Mouse (Mus musculus): ENCODE results near the gene Mrpl28. TPM values are rescaled to one million over a fixed set of nuclear protein-coding genes. Genes with fewer than 3 reads are reported as not detected.
"Not testable (repeated sequence)": the region's sequence is repeated elsewhere in the genome, so short reads cannot be mapped to it uniquely, and the experiment has no call there.

Gene Mrpl28
- polyA plus RNA-seq, 1 experiment from 2014 or later = 235 TPM

DNA sequence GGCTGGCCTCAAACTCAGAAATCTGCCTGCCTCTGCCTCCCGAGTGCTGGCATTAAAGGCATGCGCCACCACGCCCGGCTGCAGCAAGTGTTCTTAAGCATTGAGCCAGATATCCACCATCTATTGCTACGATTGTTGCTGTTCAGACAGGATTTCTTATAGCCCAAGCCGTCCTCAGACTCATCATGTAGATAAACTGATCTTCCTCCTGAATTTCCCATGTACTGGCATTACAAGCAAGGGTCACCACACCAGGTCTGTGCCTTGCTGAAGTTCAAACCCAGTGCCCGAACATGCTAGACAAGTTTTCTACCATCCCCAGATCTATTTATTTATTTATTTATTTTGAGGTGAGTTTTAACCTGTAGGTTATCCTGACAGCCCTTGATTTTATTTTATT is 24.8 kb upstream of the Mrpl28 start:
- H3K9ac ChIP-seq (ENCODE audit: low read length) = no peak overlapping the region
- H3K27me3 ChIP-seq (replicated peaks; ENCODE audit: control insufficient read depth, insufficient read depth, low read length) = no peaks in the 10 kb centered on the region
- ATAC-seq (replicated peaks; ENCODE audit: low FRiP score, low TSS enrichment, low read depth) (no peak), DNase-seq (ENCODE audit: low spot score) (no peak)
- H3K4me2 ChIP-seq (ENCODE audit: low read length) = no peak overlapping the region
- peaks cover 4% of the 10 kb centered on the region; the same call in 1 of the 2 replicates for H3K36me3 ChIP-seq (ENCODE audit: control insufficient read depth, insufficient read depth, low read length)
- H3K4me1 ChIP-seq (replicated peaks; ENCODE audit: control insufficient read depth, insufficient read depth, low read length) = no peaks in the 10 kb centered on the region
- no peak overlapping the region for H3K27ac ChIP-seq (ENCODE audit: low read depth)
- no peaks in the 10 kb centered on the region for H3K9me3 ChIP-seq (ENCODE audit: control insufficient read depth, low read length)
- WGBS = 88% methylated on average over 7 of the region's 7 CpGs
- no peak overlapping the region for H3K4me3 ChIP-seq (ENCODE audit: low read depth, low read length)

- not testable (repeated sequence) for H3K4me1 ChIP-seq (replicated peaks; ENCODE audit: control insufficient read depth, insufficient read depth, low read length); H3K27ac ChIP-seq (ENCODE audit: low read depth); H3K4me3 ChIP-seq (ENCODE audit: low read depth, low read length); H3K36me3 ChIP-seq (ENCODE audit: control insufficient read depth, insufficient read depth, low read length); ATAC-seq (replicated peaks; ENCODE audit: low FRiP score, low TSS enrichment, low read depth); H3K9ac ChIP-seq (ENCODE audit: low read length); H3K4me2 ChIP-seq (ENCODE audit: low read length); H3K9me3 ChIP-seq (ENCODE audit: control insufficient read depth, low read length); H3K27me3 ChIP-seq (replicated peaks; ENCODE audit: control insufficient read depth, insufficient read depth, low read length); DNase-seq (ENCODE audit: low spot score)
- 68% methylated on average over 3 of the region's 3 CpGs for WGBS
Observed at GRCm38 (mm10) chr17:26099316-26099715, 24.0 kb upstream of the Mrpl28 start.

GRCm38 (mm10) chr17:26100166-26100565 is 23.1 kb upstream of the Mrpl28 start:
- H3K27me3 ChIP-seq (replicated peaks; ENCODE audit: control insufficient read depth, insufficient read depth, low read length) = no peaks in the 10 kb centered on the region
- WGBS = 40% methylated on average over 2 of the region's 2 CpGs
- no peak for ATAC-seq (replicated peaks; ENCODE audit: low FRiP score, low TSS enrichment, low read depth)

GRCm38 (mm10) chr17:26101478-26101877 is 21.8 kb upstream of the Mrpl28 start:
- Histone ChIP-seq H3K4me1 (replicated peaks; ENCODE audit: control insufficient read depth, insufficient read depth, low read length) (no peaks in the 10 kb centered on the region), H3K27me3 (replicated peaks; ENCODE audit: control insufficient read depth, insufficient read depth, low read length) (no peaks in the 10 kb centered on the region), H3K9ac (ENCODE audit: low read length) (no peak overlapping the region), H3K4me2 (ENCODE audit: low read length) (no peak overlapping the region), H3K4me3 (ENCODE audit: low read depth, low read length) (no peak overlapping the region), H3K36me3 (ENCODE audit: control insufficient read depth, insufficient read depth, low read length) (no peaks in the 10 kb centered on the region), H3K9me3 (ENCODE audit: control insufficient read depth, low read length) (no peaks in the 10 kb centered on the region), H3K27ac (ENCODE audit: low read depth) (no peak overlapping the region)
- DNase-seq (ENCODE audit: low spot score) = no peak
- ATAC-seq (replicated peaks; ENCODE audit: low FRiP score, low TSS enrichment, low read depth) = no peak
- WGBS = 42% methylated on average over 3 of the region's 4 CpGs

More at GRCm38 (mm10) chr17:26100166-26100565, 23.1 kb upstream of the Mrpl28 start:
- no peaks in the 10 kb centered on the region for H3K9me3 ChIP-seq (ENCODE audit: control insufficient read depth, low read length)
- H3K27ac ChIP-seq (ENCODE audit: low read depth) = no peak overlapping the region
- H3K36me3 ChIP-seq (ENCODE audit: control insufficient read depth, insufficient read depth, low read length) = no peaks in the 10 kb centered on the region
- H3K4me2 ChIP-seq (ENCODE audit: low read length) = no peak overlapping the region
- H3K4me1 ChIP-seq (replicated peaks; ENCODE audit: control insufficient read depth, insufficient read depth, low read length) = no peaks in the 10 kb centered on the region
- DNase-seq (ENCODE audit: low spot score) = no peak
- H3K9ac ChIP-seq (ENCODE audit: low read length) = no peak overlapping the region
- H3K4me3 ChIP-seq (ENCODE audit: low read depth, low read length) = no peak overlapping the region

DNA sequence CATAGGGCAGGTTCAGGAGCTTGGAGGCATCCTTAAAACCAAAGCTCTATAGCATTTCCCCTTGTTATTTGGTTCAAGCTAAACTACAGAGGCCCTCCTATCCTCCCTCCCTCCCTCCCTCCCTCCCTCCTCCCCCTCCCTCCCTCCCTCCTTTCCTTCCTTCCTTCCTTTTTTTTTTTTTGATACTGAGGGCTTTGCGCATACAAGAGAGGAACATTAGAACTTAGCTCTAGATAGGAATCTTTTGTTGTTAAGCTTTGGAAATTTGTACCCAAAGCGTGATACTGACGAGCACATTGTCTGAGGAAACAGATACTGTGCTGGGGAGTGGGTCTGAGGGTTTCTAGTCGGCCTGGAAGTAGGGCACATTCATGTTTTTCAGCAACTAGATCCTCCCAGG is 17.7 kb upstream of the Mrpl28 start:
- H3K4me1 ChIP-seq (replicated peaks; ENCODE audit: control insufficient read depth, insufficient read depth, low read length) = no peaks in the 10 kb centered on the region
- H3K9me3 ChIP-seq (ENCODE audit: control insufficient read depth, low read length) = no peaks in the 10 kb centered on the region
- DNase-seq (ENCODE audit: low spot score) = no peak
- H3K27ac ChIP-seq (ENCODE audit: low read depth) = no peak overlapping the region
- WGBS = 54% methylated on average over 4 of the region's 4 CpGs
- peaks cover 9% of the 10 kb centered on the region for H3K27me3 ChIP-seq (replicated peaks; ENCODE audit: control insufficient read depth, insufficient read depth, low read length)
- H3K36me3 ChIP-seq (ENCODE audit: control insufficient read depth, insufficient read depth, low read length) = no peaks in the 10 kb centered on the region
- H3K9ac ChIP-seq (ENCODE audit: low read length) = no peak overlapping the region
- no peak for ATAC-seq (replicated peaks; ENCODE audit: low FRiP score, low TSS enrichment, low read depth)
- H3K4me3 ChIP-seq (ENCODE audit: low read depth, low read length) = no peak overlapping the region
- H3K4me2 ChIP-seq (ENCODE audit: low read length) = no peak overlapping the region

- H3K36me3 ChIP-seq (ENCODE audit: control insufficient read depth, insufficient read depth, low read length) = no peaks in the 10 kb centered on the region
- H3K27me3 ChIP-seq (replicated peaks; ENCODE audit: control insufficient read depth, insufficient read depth, low read length) = peaks cover 53% of the 10 kb centered on the region
- WGBS = 35% methylated on average over 4 of the region's 4 CpGs
- H3K27ac ChIP-seq (ENCODE audit: low read depth) = no peak overlapping the region
- peaks cover 10% of the 10 kb centered on the region; the same call in 1 of the 2 replicates for H3K4me1 ChIP-seq (replicated peaks; ENCODE audit: control insufficient read depth, insufficient read depth, low read length)
- no peak overlapping the region for H3K4me2 ChIP-seq (ENCODE audit: low read length)
- H3K4me3 ChIP-seq (ENCODE audit: low read depth, low read length) = no peak overlapping the region
- DNase-seq (ENCODE audit: low spot score) (no peak), ATAC-seq (replicated peaks; ENCODE audit: low FRiP score, low TSS enrichment, low read depth) (no peak)
- H3K9me3 ChIP-seq (ENCODE audit: control insufficient read depth, low read length) = no peaks in the 10 kb centered on the region
- no peak overlapping the region for H3K9ac ChIP-seq (ENCODE audit: low read length)
Observed at GRCm38 (mm10) chr17:26110156-26110555, 13.1 kb upstream of the Mrpl28 start.

DNA sequence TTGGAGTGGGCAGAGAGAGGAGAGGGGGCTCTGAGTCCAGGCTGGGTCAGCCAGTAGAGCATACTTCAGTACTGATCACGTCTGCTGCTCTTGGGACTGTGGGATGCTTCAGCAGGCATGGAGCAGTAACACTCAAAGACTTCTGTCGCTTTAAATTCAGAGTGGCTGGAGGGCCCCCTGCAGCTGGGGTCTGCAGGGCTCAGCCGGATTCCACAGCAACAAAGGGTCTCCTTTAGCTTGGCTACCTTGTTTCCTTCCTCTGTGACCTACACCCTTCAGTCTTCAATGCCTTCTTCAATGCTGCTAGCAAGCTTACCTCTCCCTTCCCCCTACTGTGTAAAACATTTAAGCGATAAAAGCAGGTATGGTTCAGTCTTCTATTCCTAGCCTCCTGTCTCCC is 12.3 kb upstream of the Mrpl28 start:
- WGBS = 10% methylated on average over 4 of the region's 4 CpGs
- no peak overlapping the region for H3K9ac ChIP-seq (ENCODE audit: low read length)
- peaks cover 10% of the 10 kb centered on the region; the same call in 1 of the 2 replicates for H3K4me1 ChIP-seq (replicated peaks; ENCODE audit: control insufficient read depth, insufficient read depth, low read length)
- ATAC-seq (replicated peaks; ENCODE audit: low FRiP score, low TSS enrichment, low read depth) (no peak), DNase-seq (ENCODE audit: low spot score) (no peak)
- no peak overlapping the region for H3K4me3 ChIP-seq (ENCODE audit: low read depth, low read length)
- peaks cover 62% of the 10 kb centered on the region for H3K27me3 ChIP-seq (replicated peaks; ENCODE audit: control insufficient read depth, insufficient read depth, low read length)
- no peak overlapping the region for H3K27ac ChIP-seq (ENCODE audit: low read depth)
- no peak overlapping the region for H3K4me2 ChIP-seq (ENCODE audit: low read length)
- no peaks in the 10 kb centered on the region for H3K9me3 ChIP-seq (ENCODE audit: control insufficient read depth, low read length)
- no peaks in the 10 kb centered on the region for H3K36me3 ChIP-seq (ENCODE audit: control insufficient read depth, insufficient read depth, low read length)

DNA sequence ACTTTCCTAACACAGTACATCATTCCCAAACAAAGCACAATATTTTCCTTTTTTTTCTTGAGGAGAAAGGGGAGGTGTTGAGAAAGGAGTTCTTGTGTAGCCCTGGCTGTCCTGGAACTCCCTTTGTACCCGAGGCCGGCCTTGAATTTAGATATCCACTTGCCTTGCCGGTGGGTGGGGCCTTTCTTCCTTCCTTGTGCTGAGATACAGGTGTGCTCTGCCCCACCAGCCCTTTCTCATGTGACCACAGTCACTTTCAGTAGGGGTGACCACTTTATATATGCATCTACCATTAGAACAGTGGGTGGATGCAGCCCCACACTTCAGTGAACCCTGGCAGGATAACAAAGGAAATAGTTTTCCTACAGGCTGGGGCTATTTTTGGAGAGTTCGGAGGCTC is 11.6 kb upstream of the Mrpl28 start:
- DNase-seq (ENCODE audit: low spot score) (no peak), ATAC-seq (replicated peaks; ENCODE audit: low FRiP score, low TSS enrichment, low read depth) (no peak)
- Histone ChIP-seq H3K9ac (ENCODE audit: low read length) (no peak overlapping the region), H3K4me3 (ENCODE audit: low read depth, low read length) (no peak overlapping the region), H3K4me1 (replicated peaks; ENCODE audit: control insufficient read depth, insufficient read depth, low read length) (peaks cover 10% of the 10 kb centered on the region; the same call in 1 of the 2 replicates), H3K27ac (ENCODE audit: low read depth) (no peak overlapping the region), H3K4me2 (ENCODE audit: low read length) (no peak overlapping the region), H3K27me3 (replicated peaks; ENCODE audit: control insufficient read depth, insufficient read depth, low read length) (peaks cover 64% of the 10 kb centered on the region), H3K36me3 (ENCODE audit: control insufficient read depth, insufficient read depth, low read length) (no peaks in the 10 kb centered on the region), H3K9me3 (ENCODE audit: control insufficient read depth, low read length) (no peaks in the 10 kb centered on the region)
- WGBS = 32% methylated on average over 4 of the region's 4 CpGs

- Histone ChIP-seq H3K4me1 (replicated peaks; ENCODE audit: control insufficient read depth, insufficient read depth, low read length) (peaks cover 10% of the 10 kb centered on the region; the same call in 1 of the 2 replicates), H3K9me3 (ENCODE audit: control insufficient read depth, low read length) (no peaks in the 10 kb centered on the region), H3K27me3 (replicated peaks; ENCODE audit: control insufficient read depth, insufficient read depth, low read length) (peaks cover 64% of the 10 kb centered on the region), H3K4me3 (ENCODE audit: low read depth, low read length) (peak overlapping the region; percentile 54), H3K36me3 (ENCODE audit: control insufficient read depth, insufficient read depth, low read length) (no peaks in the 10 kb centered on the region), H3K4me2 (ENCODE audit: low read length) (peak overlapping the region; percentile 88), H3K9ac (ENCODE audit: low read length) (peak overlapping the region; percentile 44), H3K27ac (ENCODE audit: low read depth) (no peak overlapping the region)
- DNase-seq (ENCODE audit: low spot score) (no peak), ATAC-seq (replicated peaks; ENCODE audit: low FRiP score, low TSS enrichment, low read depth) (no peak)
- 21% methylated on average over 14 of the region's 14 CpGs for WGBS
Observed at GRCm38 (mm10) chr17:26112751-26113150, 10.5 kb upstream of the Mrpl28 start.
